Mouse (Mus musculus) urinary bladder, postnatal 4 days (tissue): ENCODE results near the gene Cd200.
"Not testable (repeated sequence)": the region's sequence is repeated elsewhere in the genome, so short reads cannot be mapped to it uniquely, and the experiment has no call there.

Experiments
- DNase-seq, 2 experiments: peaks; one replicate each; pipeline ENCODE4 v3.0.0; 2021 to 2022; ENCODE audit warnings: low spot score in 2 of 2

Cd200 gene

DNA sequence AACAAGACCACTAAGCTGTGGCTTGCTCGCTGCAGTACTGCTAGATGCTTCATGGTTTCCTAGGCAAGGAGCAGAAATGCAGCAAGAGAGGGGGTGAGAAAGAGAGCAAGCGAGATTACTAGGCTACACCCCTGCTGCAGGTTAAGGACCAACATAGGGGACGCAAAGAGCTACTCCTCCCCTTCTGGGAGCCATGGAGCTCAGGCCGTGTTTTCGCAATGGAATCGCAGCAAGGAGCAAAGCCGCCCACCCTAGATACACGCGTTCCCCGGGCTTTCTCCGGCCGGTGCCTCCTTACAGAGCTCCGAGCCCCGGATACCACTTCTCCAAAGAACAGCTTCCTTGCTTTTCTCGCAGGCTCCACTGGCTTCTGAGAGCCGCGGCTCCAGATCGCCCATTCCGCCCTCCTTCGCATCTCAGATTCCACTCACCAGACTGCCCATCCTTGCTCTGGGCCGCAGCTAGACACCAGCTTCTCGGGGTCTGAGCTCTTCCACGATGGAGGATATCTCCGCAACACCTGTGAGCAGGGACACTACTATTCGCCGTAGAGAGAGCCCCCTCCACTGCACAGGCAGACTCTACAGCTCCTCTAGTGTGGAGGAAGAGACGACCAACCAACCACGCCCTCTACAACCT is at the start of gene Cd200:
Gene Cd200 (minus strand): TSS at position 629 of the 639 bp plus-strand sequence.
- DNase-seq, result peak in 1 of 2 experiments; percentile 27

DNA sequence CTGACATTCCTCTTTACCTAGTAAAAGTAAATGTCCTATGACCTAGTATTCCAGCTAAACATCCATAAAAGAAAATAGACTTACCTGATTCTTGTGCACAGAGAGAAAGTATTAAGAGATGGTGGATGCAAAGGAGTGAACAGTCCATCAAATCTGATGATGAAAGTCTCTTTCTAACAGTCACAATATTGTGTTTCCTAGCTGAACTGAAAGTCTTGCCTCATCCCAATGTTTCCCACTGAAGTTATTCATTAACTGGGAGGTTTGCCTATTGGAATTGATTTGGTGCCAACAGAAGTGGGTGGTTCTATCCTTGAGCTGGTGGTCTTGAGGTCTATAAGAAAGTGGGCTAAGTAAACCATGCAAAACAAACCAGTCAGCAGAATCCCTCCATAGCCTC is 45.9 kb upstream of the Cd200 start:
- no peak for DNase-seq

DNA sequence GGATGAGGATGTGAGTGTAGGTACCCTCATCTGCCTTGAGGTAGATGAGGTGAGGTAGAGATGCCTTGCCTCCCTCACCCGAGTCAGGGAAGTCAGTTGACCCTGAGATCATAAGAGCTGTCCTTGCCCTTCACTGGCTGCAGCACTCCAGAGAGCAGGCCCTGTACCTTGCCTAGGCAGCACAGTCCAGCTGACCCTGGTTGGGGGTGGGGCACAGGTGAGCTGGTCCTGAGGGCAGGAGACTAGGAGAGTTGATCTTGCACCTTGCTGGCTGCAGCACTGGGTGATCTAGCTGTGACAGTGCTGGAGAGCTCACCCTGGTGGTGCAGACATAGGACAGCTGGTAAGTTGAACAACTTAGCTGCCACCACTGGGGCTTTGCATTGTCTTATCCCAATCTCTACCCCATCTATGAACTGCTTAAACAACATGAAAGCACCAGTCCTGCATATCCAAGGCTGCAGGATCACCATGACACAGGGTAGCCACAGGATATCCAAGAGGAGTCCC is 28.4 kb upstream of the Cd200 start:
- DNase-seq, result no peak

GRCm38 (mm10) chr16:45435591-45435990 is 26.7 kb upstream of the Cd200 start:
- DNase-seq, result no peak

DNA sequence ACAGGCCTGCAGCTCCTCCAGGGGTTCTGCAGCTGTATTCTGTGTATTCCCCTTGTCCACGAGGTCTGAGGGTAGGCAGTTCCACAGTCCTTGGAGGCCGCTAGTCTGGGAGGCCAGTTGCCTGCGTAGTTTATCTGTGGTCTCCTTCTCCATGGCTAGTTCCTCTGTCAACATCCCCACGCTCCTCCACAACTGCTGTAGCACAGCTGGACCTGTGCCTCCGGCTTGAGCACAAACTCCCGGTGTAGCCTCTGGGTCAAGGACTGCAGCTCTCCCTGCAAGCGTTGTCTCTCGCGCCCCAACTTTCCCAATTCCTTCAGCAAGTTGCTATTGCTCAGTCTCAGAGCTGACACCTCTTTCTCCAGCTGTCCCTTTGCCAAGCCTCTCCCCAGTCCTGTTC is 18.8 kb upstream of the Cd200 start:
- DNase-seq, result peak in 1 of 2 experiments; percentile 44

- no peak for DNase-seq
These were observed 4.6 kb upstream of the Cd200 start for GRCm38 (mm10) chr16:45413497-45413896.

- DNase-seq, result not testable (repeated sequence)
These were observed 202 bp upstream of the Cd200 start for GRCm38 (mm10) chr16:45409064-45409446.

GRCm38 (mm10) chr16:45407645-45408400 is 1.0 kb downstream of the Cd200 start:
- DNase-seq, result no peak

DNA sequence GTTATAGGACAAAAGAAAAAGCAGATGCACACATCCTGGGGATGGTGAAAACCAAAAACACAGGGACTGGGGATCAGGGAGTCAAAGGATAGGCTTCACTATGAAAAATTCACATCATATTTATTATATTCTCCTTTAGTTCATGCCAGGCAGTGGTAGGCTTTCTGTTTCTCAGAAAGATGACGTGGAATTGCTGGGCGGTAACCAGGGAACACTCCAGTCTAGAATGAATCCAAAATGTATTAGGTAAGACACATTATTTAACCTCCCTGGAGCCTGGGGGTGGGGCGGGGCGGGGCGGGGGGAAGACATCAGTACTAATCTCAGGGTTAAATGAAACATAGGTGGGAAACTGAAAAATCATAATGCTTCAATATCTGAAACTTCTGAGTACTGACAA is 1.8 kb downstream of the Cd200 start:
- no peak for DNase-seq

DNA sequence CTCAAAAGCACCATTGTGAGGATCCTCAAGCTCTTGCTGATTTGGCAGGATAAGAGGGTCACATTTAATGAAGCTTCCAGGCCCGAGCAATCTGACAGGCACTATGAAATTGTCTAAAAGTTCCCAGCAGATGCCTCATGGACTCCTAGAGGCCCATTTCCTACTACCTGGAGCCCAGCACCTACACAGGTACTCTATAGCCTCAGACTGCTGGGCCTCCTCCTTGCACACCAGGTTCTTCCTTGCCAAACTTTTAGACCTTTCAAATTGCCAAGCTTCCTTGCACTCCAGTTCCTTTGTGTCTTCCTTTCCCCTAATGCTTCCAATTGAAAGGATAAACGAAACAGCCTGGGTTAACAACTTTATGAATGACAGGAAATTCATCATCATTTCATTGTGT is 5.9 kb downstream of the Cd200 start:
- DNase-seq, result no peak

DNA sequence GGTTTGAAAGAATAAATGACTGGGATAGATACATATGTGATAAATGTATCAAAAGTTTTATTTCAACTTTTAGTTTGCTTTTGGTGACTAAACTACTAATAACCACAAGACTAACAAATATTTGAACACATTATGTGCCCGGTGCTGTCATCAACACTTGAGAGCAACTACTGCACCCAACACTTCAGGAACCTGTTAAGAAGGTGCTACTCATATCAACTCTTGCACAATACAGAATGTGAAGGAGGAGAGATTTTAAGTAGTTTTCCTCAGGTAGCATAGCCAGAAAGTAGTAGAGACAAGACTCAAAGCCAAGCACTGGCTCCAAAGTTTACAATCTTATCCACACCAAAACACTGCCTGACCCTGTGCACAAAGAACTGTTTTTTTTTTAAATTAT is 6.8 kb downstream of the Cd200 start:
- no peak for DNase-seq

- DNase-seq, result no peak
These were observed 8.8 kb downstream of the Cd200 start for GRCm38 (mm10) chr16:45399947-45400555.

- no peak for DNase-seq
These were observed 9.4 kb downstream of the Cd200 start for GRCm38 (mm10) chr16:45399411-45399810.

DNA sequence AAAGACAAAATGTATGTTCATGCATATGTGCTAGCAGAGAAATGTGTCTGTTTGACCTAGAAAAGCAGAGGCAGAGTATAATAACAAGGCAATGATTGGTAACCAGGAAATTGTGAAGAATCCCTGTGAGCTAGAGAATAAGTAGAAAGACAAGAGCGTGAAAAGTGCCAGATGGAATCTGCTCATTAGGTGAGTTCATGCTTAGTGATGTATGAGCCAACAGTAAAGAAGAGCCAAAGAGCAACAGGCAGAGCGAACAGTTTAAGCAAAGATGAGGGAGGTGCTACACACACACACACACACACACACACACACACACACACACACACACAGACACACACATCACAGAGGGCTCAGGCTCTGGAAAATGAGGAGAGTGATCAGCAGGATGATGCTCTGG is 11.4 kb downstream of the Cd200 start:
- no peak for DNase-seq

DNA sequence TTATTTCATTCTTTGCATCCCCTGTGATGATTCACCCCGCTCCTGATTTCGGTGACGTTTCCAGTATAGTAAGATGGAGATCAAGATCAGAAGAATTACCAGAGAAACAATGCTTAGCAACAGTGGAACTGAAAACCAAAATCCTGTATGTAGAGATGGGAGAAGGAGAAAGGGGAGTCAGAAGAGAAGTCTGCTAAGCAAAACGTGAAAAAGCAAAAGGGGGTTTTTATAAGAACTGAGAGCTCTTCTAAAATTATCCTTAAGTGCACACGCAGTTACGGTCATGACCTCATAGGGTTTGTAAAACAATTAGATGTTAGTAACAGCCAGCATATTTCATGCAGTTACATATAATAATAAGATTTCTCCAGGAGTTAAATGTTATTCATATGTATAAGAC is 16.6 kb downstream of the Cd200 start:
- DNase-seq, result no peak

DNA sequence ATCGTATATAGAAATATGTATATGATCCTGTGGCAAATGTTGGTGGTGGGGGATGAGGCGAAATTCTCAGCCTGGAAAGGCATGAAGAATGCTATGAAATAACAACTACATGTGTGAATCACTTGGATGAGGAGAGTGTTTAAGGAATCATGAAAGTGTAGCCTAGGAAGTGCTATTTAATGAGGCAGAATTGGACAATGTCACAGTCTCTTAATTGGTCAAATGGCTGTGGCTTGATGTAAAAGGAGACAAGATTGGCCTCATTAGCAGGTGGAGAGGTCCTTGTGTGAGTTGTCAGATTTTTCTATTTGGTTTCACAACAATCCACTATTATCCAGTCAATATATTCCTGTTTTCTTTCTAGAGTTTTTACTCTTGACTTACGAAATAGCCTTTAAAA is 17.2 kb downstream of the Cd200 start:
- DNase-seq, result no peak

DNA sequence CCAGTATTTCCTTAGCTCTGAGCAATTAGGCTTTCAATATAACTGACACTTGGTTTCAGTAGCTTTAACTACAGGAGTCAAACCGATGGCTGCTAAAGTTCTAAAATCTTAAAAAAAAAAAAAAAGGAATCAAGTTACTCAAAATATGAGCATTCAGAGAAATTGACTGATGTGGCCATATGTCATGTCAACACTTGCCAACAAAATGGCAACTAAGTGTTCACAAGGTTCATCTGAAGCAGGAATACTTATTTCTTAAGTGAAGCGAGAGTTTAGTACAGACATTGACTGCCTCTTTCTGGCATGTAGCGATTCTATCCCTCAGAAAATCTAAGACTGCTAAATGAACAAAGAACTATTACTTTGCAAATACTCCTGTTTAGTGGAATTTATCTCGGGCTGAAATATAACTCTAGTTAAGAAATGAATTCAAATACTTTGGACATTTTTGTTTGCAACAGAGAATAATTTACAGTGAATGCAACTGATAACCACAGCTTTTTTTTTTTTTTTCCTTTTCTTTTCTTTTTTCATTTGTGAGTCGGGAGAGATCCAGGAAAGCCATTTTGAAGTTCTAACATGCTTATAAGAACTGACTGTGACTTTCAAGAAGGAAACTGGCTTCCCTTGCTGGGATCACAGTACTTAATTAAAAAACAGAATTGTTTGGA is 18.4 kb downstream of the Cd200 start:
- no peak for DNase-seq

DNA sequence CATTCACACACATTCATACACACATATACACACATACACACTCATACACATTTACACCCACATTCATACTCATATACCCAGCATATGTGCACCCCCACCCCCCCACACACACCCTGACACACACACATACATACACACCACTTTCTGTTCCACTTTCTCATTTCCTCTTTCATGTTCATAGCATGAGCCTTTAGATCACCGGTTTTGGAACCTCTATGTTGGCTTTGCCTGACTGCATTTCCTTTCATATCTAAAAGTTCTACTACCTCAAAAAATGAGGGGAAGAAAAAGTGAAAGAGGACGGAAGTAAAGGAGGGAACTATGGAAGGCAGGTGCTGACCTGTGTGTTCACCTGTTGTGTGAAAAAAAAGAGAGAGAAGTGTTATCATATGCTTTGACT is 19.0 kb downstream of the Cd200 start:
- no peak for DNase-seq

DNA sequence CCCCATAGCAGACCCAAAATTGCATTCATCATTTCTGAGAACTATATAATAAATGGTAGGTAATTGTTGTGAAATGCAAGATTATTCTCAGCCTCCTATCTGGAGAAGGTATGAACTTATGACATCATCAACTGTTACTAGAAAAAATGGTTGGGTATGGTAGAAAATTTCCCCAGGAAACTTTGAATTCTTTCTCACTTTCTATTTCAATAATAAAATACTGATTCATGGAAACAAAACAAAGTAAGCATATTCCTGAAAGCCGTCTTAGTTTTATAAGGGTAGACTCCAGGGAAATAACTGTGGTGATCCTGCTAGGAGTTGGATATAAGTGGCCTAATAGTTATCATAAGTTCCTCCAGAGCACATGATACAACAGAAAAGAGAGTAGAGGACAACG is 19.8 kb downstream of the Cd200 start:
- DNase-seq, result no peak

- DNase-seq, result no peak
These were observed 27.0 kb downstream of the Cd200 start for GRCm38 (mm10) chr16:45381811-45382210.

DNA sequence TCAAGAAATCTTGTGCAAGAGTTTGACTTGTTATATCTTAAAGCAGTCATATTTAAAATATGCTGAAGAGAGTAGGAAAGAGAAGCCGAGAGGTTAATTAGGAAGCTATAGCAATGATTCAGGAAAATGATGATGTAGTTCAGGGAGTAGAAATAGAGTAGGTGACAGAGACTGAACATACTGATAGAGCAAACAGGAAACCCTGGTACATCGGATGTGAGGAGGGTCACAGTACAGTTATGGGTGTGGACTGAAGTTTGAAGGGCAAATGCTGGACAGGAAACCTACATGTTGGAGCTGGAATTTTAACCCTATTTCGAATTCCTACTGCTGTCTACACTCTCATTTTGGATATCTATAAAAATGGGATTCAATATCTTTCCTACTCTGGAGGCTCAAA is 29.9 kb downstream of the Cd200 start:
- no peak for DNase-seq
